Mouse (Mus musculus): ENCODE results near the gene Bscl2. TPM values are rescaled to one million over a fixed set of nuclear protein-coding genes. Genes with fewer than 3 reads are reported as not detected.
"Not testable (repeated sequence)": the region's sequence is repeated elsewhere in the genome, so short reads cannot be mapped to it uniquely, and the experiment has no call there.

Gene Bscl2
- polyA plus RNA-seq, 1 experiment from 2014 or later, result 78.0 TPM

- 77% methylated on average over 11 of the region's 11 CpGs for WGBS
- no peak for ATAC-seq (ENCODE audit: insufficient number of reproducible peaks, low FRiP score, low TSS enrichment, low read depth)
- Histone ChIP-seq H3K9me3 (replicated peaks) (no peaks in the 10 kb centered on the region), H3K36me3 (peaks cover 93% of the 10 kb centered on the region), H3K4me3 (replicated peaks) (no peak overlapping the region), H3K4me1 (0 out of 2 replicates have a peak, but pooled peaks cover 3% of the 10 kb centered on the region), H3K4me2 (replicated peaks) (no peak overlapping the region), H3K9ac (no peak overlapping the region), H3K27me3 (no peaks in the 10 kb centered on the region), H3K27ac (replicated peaks) (no peak overlapping the region)
These were observed 6.0 kb upstream of the Bscl2 start for GRCm38 (mm10) chr19:8831262-8831661.

GRCm38 (mm10) chr19:8832971-8833370 is 4.3 kb upstream of the Bscl2 start:
- Histone ChIP-seq H3K4me3 (replicated peaks) (no peak overlapping the region), H3K4me2 (replicated peaks) (no peak overlapping the region), H3K36me3 (peaks cover 76% of the 10 kb centered on the region), H3K9me3 (replicated peaks) (no peaks in the 10 kb centered on the region), H3K4me1 (peaks cover 3% of the 10 kb centered on the region), H3K27ac (replicated peaks) (no peak overlapping the region), H3K9ac (no peak overlapping the region), H3K27me3 (no peaks in the 10 kb centered on the region)
- WGBS, result 83% methylated on average over 4 of the region's 4 CpGs
- no peak for ATAC-seq (ENCODE audit: insufficient number of reproducible peaks, low FRiP score, low TSS enrichment, low read depth)

- peak overlapping the region; percentile 98; the same call in 1 of the 2 replicates for H3K27ac ChIP-seq (replicated peaks)
- not testable (repeated sequence) for H3K4me2 ChIP-seq (replicated peaks); H3K27me3 ChIP-seq; ATAC-seq (ENCODE audit: insufficient number of reproducible peaks, low FRiP score, low TSS enrichment, low read depth); H3K9ac ChIP-seq; H3K9me3 ChIP-seq (replicated peaks); H3K4me3 ChIP-seq (replicated peaks)
- peaks cover 43% of the 10 kb centered on the region for H3K36me3 ChIP-seq
- H3K4me1 ChIP-seq, result peaks cover 32% of the 10 kb centered on the region
- WGBS, result 97% methylated on average over 10 of the region's 10 CpGs
These were observed 940 bp upstream of the Bscl2 start for GRCm38 (mm10) chr19:8836327-8836726.

GRCm38 (mm10) chr19:8838041-8838730 is 919 bp downstream of the Bscl2 start:
- WGBS, result 19% methylated on average over 15 of the region's 15 CpGs
- H3K4me1 ChIP-seq, result peaks cover 32% of the 10 kb centered on the region
- H3K9me3 ChIP-seq (replicated peaks), result no peaks in the 10 kb centered on the region
- peak overlapping the region; percentile 98 for H3K27ac ChIP-seq (replicated peaks)
- peak overlapping the region; percentile 88 for H3K4me2 ChIP-seq (replicated peaks)
- peaks cover 25% of the 10 kb centered on the region for H3K36me3 ChIP-seq
- peak overlapping the region; percentile 61 for H3K4me3 ChIP-seq (replicated peaks)
- H3K27me3 ChIP-seq, result no peaks in the 10 kb centered on the region
- no peak for ATAC-seq (ENCODE audit: insufficient number of reproducible peaks, low FRiP score, low TSS enrichment, low read depth)
- H3K9ac ChIP-seq, result peak overlapping the region; percentile 80

- Histone ChIP-seq H3K36me3 (peaks cover 14% of the 10 kb centered on the region), H3K4me3 (replicated peaks) (peak within 1 kb of the TSS; percentile 61), H3K27ac (replicated peaks) (peak within 1 kb of the TSS; percentile 98), H3K9ac (peak within 1 kb of the TSS; percentile 80), H3K4me2 (replicated peaks) (peak within 1 kb of the TSS; percentile 88), H3K4me1 (peaks cover 32% of the 10 kb centered on the region), H3K27me3 (no peaks in the 10 kb centered on the region), H3K9me3 (replicated peaks) (no peaks in the 10 kb centered on the region)
- no peak for ATAC-seq (ENCODE audit: insufficient number of reproducible peaks, low FRiP score, low TSS enrichment, low read depth)
- WGBS, result 55% methylated on average over 11 of the region's 11 CpGs
These were observed 2.0 kb downstream of the Bscl2 start, which contains the start of gene Gng3 for GRCm38 (mm10) chr19:8839103-8839907. Gene Gng3, minus strand, starts transcription at chr19:8839194.

GRCm38 (mm10) chr19:8839908-8840791 is 2.9 kb downstream of the Bscl2 start:
- 24% methylated on average over 29 of the region's 29 CpGs for WGBS
- ATAC-seq (ENCODE audit: insufficient number of reproducible peaks, low FRiP score, low TSS enrichment, low read depth), result peak; percentile 56
- H3K27ac ChIP-seq (replicated peaks), result no peak overlapping the region
- peak overlapping the region; percentile 45 for H3K4me3 ChIP-seq (replicated peaks)
- peaks cover 32% of the 10 kb centered on the region for H3K4me1 ChIP-seq
- no peaks in the 10 kb centered on the region for H3K9me3 ChIP-seq (replicated peaks)
- H3K9ac ChIP-seq, result peak overlapping the region; percentile 54
- H3K36me3 ChIP-seq, result peaks cover 6% of the 10 kb centered on the region
- H3K4me2 ChIP-seq (replicated peaks), result peak overlapping the region; percentile 73
- H3K27me3 ChIP-seq, result no peaks in the 10 kb centered on the region

GRCm38 (mm10) chr19:8841012-8841411 is 3.7 kb downstream of the Bscl2 start:
- ATAC-seq (ENCODE audit: insufficient number of reproducible peaks, low FRiP score, low TSS enrichment, low read depth), result no peak
- Histone ChIP-seq H3K4me2 (replicated peaks) (peak overlapping the region; percentile 73), H3K36me3 (peaks cover 4% of the 10 kb centered on the region), H3K9ac (peak overlapping the region; percentile 54), H3K4me1 (peaks cover 32% of the 10 kb centered on the region), H3K27me3 (no peaks in the 10 kb centered on the region), H3K4me3 (replicated peaks) (peak overlapping the region; percentile 45), H3K27ac (replicated peaks) (no peak overlapping the region), H3K9me3 (replicated peaks) (no peaks in the 10 kb centered on the region)
- 93% methylated on average over 7 of the region's 7 CpGs for WGBS

- H3K27me3 ChIP-seq, result no peaks in the 10 kb centered on the region
- peaks cover 31% of the 10 kb centered on the region for H3K4me1 ChIP-seq
- no peak overlapping the region for H3K27ac ChIP-seq (replicated peaks)
- no peaks in the 10 kb centered on the region for H3K9me3 ChIP-seq (replicated peaks)
- no peak overlapping the region for H3K4me3 ChIP-seq (replicated peaks)
- H3K9ac ChIP-seq, result no peak overlapping the region
- 83% methylated on average over 6 of the region's 6 CpGs for WGBS
- H3K4me2 ChIP-seq (replicated peaks), result no peak overlapping the region
- ATAC-seq (ENCODE audit: insufficient number of reproducible peaks, low FRiP score, low TSS enrichment, low read depth), result no peak
- H3K36me3 ChIP-seq, result peaks cover 23% of the 10 kb centered on the region
These were observed 5.7 kb downstream of the Bscl2 start for GRCm38 (mm10) chr19:8842961-8843360.

- Histone ChIP-seq H3K4me2 (replicated peaks) (no peak overlapping the region), H3K9me3 (replicated peaks) (no peaks in the 10 kb centered on the region), H3K4me3 (replicated peaks) (no peak overlapping the region), H3K27me3 (no peaks in the 10 kb centered on the region), H3K4me1 (peaks cover 16% of the 10 kb centered on the region), H3K9ac (no peak overlapping the region), H3K27ac (replicated peaks) (peak overlapping the region; percentile 56; the same call in 1 of the 2 replicates), H3K36me3 (peaks cover 28% of the 10 kb centered on the region)
- WGBS, result 48% methylated on average over 5 of the region's 5 CpGs
- no peak for ATAC-seq (ENCODE audit: insufficient number of reproducible peaks, low FRiP score, low TSS enrichment, low read depth)
These were observed 7.3 kb downstream of the Bscl2 start for GRCm38 (mm10) chr19:8844371-8845129.

GRCm38 (mm10) chr19:8848356-8848755 is 11.1 kb downstream of the Bscl2 start:
- H3K27me3 ChIP-seq, result no peaks in the 10 kb centered on the region
- H3K4me2 ChIP-seq (replicated peaks), result no peak overlapping the region
- 70% methylated on average over 5 of the region's 5 CpGs for whole genome bisulfite sequencing
- no peak overlapping the region for H3K27ac ChIP-seq (replicated peaks)
- H3K4me1 ChIP-seq, result peaks cover 11% of the 10 kb centered on the region
- no peak overlapping the region for H3K9ac ChIP-seq
- no peaks in the 10 kb centered on the region for H3K9me3 ChIP-seq (replicated peaks)
- no peak for ATAC-seq (ENCODE audit: insufficient number of reproducible peaks, low FRiP score, low TSS enrichment, low read depth)
- H3K4me3 ChIP-seq (replicated peaks), result no peak overlapping the region
- H3K36me3 ChIP-seq, result peaks cover 28% of the 10 kb centered on the region

Data from embryonic facial prominence, embryonic 15.5 days (tissue).